Mouse (Mus musculus) hindbrain, embryonic 15.5 days (tissue): ENCODE results near the gene Srms. TPM values are rescaled to one million over a fixed set of nuclear protein-coding genes. Genes with fewer than 3 reads are reported as not detected.
A peak's percentile ranks its signal among the peaks of the same experiment; 100 is the strongest.

ENCODE experiments used
- ATAC-seq: fragments of 200-750 bp; cut with Nextera tagmentation; 2 replicates; pipeline ENCODE4 v1.8.0; 2017; ENCODE audit warnings: low read depth, moderate number of reproducible peaks, moderate TSS enrichment; ENCODE audit not compliant: low FRiP score
- H3K27ac ChIP-seq: fragments of 300-500 bp; sonication (generic); replicated peaks from 2 replicates; pipeline ENCODE4 v1.5.1; 2015; ENCODE audit warnings: mild to moderate bottlenecking, inconsistent platforms
- H3K27me3 ChIP-seq: fragments of 300-500 bp; sonication (generic); 2 replicates; pipeline ENCODE4 v1.6.1; 2015; ENCODE audit warnings: control low read depth, inconsistent platforms
- H3K36me3 ChIP-seq: fragments of 300-500 bp; sonication (generic); 2 replicates; pipeline ENCODE4 v1.6.1; 2015; ENCODE audit warnings: control low read depth, inconsistent platforms
- H3K4me1 ChIP-seq: fragments of 300-500 bp; sonication (generic); replicated peaks from 2 replicates; pipeline ENCODE4 v1.6.1; 2015; ENCODE audit warnings: control low read depth, inconsistent platforms
- H3K4me2 ChIP-seq: fragments of 300-500 bp; sonication (generic); 2 replicates; pipeline ENCODE4 v1.6.1; 2015; ENCODE audit warnings: moderate library complexity, mild to moderate bottlenecking, inconsistent platforms
- H3K4me3 ChIP-seq: fragments of 300-500 bp; sonication (generic); 2 replicates; pipeline ENCODE4 v1.5.1; 2015; ENCODE audit warnings: mild to moderate bottlenecking, inconsistent platforms
- H3K9ac ChIP-seq: fragments of 300-500 bp; sonication (generic); 2 replicates; pipeline ENCODE4 v1.6.1; 2015; ENCODE audit warnings: inconsistent platforms
- H3K9me3 ChIP-seq: fragments of 300-500 bp; sonication (generic); 2 replicates; pipeline ENCODE4 v1.6.1; 2016; ENCODE audit warnings: control low read depth, inconsistent platforms
- WGBS: fragments of 180-500 bp; shearing (Covaris S2); methylation state at CpG from one replicate; pipeline ENCODE4 v1.1.7; 2015; 5-methylcytosine and 5-hydroxymethylcytosine counted together
- polyA plus RNA-seq: library from polyadenylated mRNA; unstranded; fragments of >200 nt; fragmentation: Nextera tagmentation; extraction: Ambion mirVana; gene quantifications from 2 replicates; pipeline ENCODE4 v1.2.1, GENCODE M21; 2015

Srms gene
- polyA plus RNA-seq, 1 experiment from 2014 or later = 0.18 TPM

- H3K27me3 ChIP-seq = no peaks in the 10 kb centered on the region
- H3K9me3 ChIP-seq = no peaks in the 10 kb centered on the region
- 0 out of 2 replicates have a peak overlapping the region, but pooled peaks have one; percentile 96 for H3K27ac ChIP-seq
- no peak for ATAC-seq
- no peak overlapping the region for H3K9ac ChIP-seq
- peaks cover 6% of the 10 kb centered on the region; the same call in 1 of the 2 replicates for H3K36me3 ChIP-seq
- 75% methylated on average over 2 of the region's 2 CpGs for WGBS
- H3K4me2 ChIP-seq = peak overlapping the region; percentile 69
- H3K4me1 ChIP-seq = peaks cover 17% of the 10 kb centered on the region
- peak overlapping the region; percentile 72 for H3K4me3 ChIP-seq
Observed at GRCm38 (mm10) chr2:181188681-181189080, 24.3 kb downstream of the Srms start.

GRCm38 (mm10) chr2:181187121-181188000 is 25.6 kb downstream of the Srms start, which contains the start of gene Ppdpf:
Gene Ppdpf (plus strand): TSS chr2:181187247.
- Histone ChIP-seq H3K4me1 (peaks cover 17% of the 10 kb centered on the region), H3K27ac (peak within 1 kb of the TSS; percentile 96), H3K27me3 (no peaks in the 10 kb centered on the region), H3K9ac (peak within 1 kb of the TSS; percentile 95), H3K36me3 (peaks cover 6% of the 10 kb centered on the region; the same call in 1 of the 2 replicates), H3K4me3 (peak within 1 kb of the TSS; percentile 72), H3K9me3 (no peaks in the 10 kb centered on the region), H3K4me2 (peak within 1 kb of the TSS; percentile 69)
- peak; percentile 91 for ATAC-seq
- WGBS = under 1% methylated on average over 64 of the region's 64 CpGs

GRCm38 (mm10) chr2:181186635-181187034 is 26.4 kb downstream of the Srms start:
- Histone ChIP-seq H3K9ac (peak overlapping the region; percentile 95), H3K36me3 (peaks cover 6% of the 10 kb centered on the region; the same call in 1 of the 2 replicates), H3K4me2 (peak overlapping the region; percentile 69), H3K9me3 (no peaks in the 10 kb centered on the region), H3K27ac (peak overlapping the region; percentile 96), H3K4me1 (peaks cover 17% of the 10 kb centered on the region), H3K27me3 (no peaks in the 10 kb centered on the region), H3K4me3 (peak overlapping the region; percentile 72)
- peak; percentile 87 for ATAC-seq
- 0% methylated on average over 14 of the region's 14 CpGs for WGBS

- H3K9me3 ChIP-seq = no peaks in the 10 kb centered on the region
- no peak overlapping the region for H3K27ac ChIP-seq
- no peak overlapping the region for H3K4me3 ChIP-seq
- no peaks in the 10 kb centered on the region for H3K27me3 ChIP-seq
- ATAC-seq = no peak
- no peaks in the 10 kb centered on the region for H3K4me1 ChIP-seq
- H3K9ac ChIP-seq = no peak overlapping the region
- H3K4me2 ChIP-seq = no peak overlapping the region
- no peaks in the 10 kb centered on the region for H3K36me3 ChIP-seq
- 84% methylated on average over 6 of the region's 6 CpGs for WGBS
Observed at GRCm38 (mm10) chr2:181180898-181181297, 32.1 kb downstream of the Srms start.

- no peaks in the 10 kb centered on the region for H3K27me3 ChIP-seq
- WGBS = 88% methylated on average over 5 of the region's 5 CpGs
Observed at GRCm38 (mm10) chr2:181178471-181178870, 34.5 kb downstream of the Srms start.

GRCm38 (mm10) chr2:181178015-181178414 is 35.0 kb downstream of the Srms start:
- Histone ChIP-seq H3K27ac (no peak overlapping the region), H3K4me1 (no peaks in the 10 kb centered on the region), H3K4me2 (no peak overlapping the region), H3K27me3 (no peaks in the 10 kb centered on the region), H3K4me3 (no peak overlapping the region), H3K9me3 (no peaks in the 10 kb centered on the region), H3K36me3 (no peaks in the 10 kb centered on the region), H3K9ac (no peak overlapping the region)
- no peak for ATAC-seq
- 72% methylated on average over 3 of the region's 3 CpGs for WGBS

More at GRCm38 (mm10) chr2:181178471-181178870, 34.5 kb downstream of the Srms start:
- no peak overlapping the region for H3K27ac ChIP-seq
- no peaks in the 10 kb centered on the region for H3K9me3 ChIP-seq
- H3K4me2 ChIP-seq = no peak overlapping the region
- H3K36me3 ChIP-seq = no peaks in the 10 kb centered on the region
- no peaks in the 10 kb centered on the region for H3K4me1 ChIP-seq
- ATAC-seq = no peak
- H3K4me3 ChIP-seq = no peak overlapping the region
- H3K9ac ChIP-seq = no peak overlapping the region

GRCm38 (mm10) chr2:181174646-181175045 is 38.3 kb downstream of the Srms start:
- ATAC-seq = no peak
- WGBS = 92% methylated on average over 3 of the region's 3 CpGs

GRCm38 (mm10) chr2:181166469-181166868 is 46.5 kb downstream of the Srms start:
- Histone ChIP-seq H3K4me1 (no peaks in the 10 kb centered on the region), H3K27ac (no peak overlapping the region), H3K4me2 (no peak overlapping the region), H3K4me3 (no peak overlapping the region), H3K9ac (no peak overlapping the region), H3K27me3 (no peaks in the 10 kb centered on the region), H3K9me3 (no peaks in the 10 kb centered on the region), H3K36me3 (no peaks in the 10 kb centered on the region)
- WGBS = 86% methylated on average over 5 of the region's 5 CpGs
- no peak for ATAC-seq

More at GRCm38 (mm10) chr2:181174646-181175045, 38.3 kb downstream of the Srms start:
- Histone ChIP-seq H3K4me2 (no peak overlapping the region), H3K4me3 (no peak overlapping the region), H3K9ac (no peak overlapping the region), H3K4me1 (no peaks in the 10 kb centered on the region), H3K9me3 (no peaks in the 10 kb centered on the region), H3K27ac (no peak overlapping the region), H3K27me3 (no peaks in the 10 kb centered on the region), H3K36me3 (no peaks in the 10 kb centered on the region)

- H3K4me2 ChIP-seq = no peak overlapping the region
- H3K4me3 ChIP-seq = no peak overlapping the region
- H3K27ac ChIP-seq = no peak overlapping the region
- no peak for ATAC-seq
- H3K36me3 ChIP-seq = no peaks in the 10 kb centered on the region
- H3K4me1 ChIP-seq = peaks cover 32% of the 10 kb centered on the region
- 69% methylated on average over 4 of the region's 4 CpGs for WGBS
- no peaks in the 10 kb centered on the region for H3K9me3 ChIP-seq
- no peaks in the 10 kb centered on the region for H3K27me3 ChIP-seq
- H3K9ac ChIP-seq = no peak overlapping the region
Observed at GRCm38 (mm10) chr2:181160821-181161220, 52.2 kb downstream of the Srms start.

GRCm38 (mm10) chr2:181159771-181160170 is 53.2 kb downstream of the Srms start:
- Histone ChIP-seq H3K27ac (peak overlapping the region; percentile 81), H3K4me3 (no peak overlapping the region), H3K27me3 (no peaks in the 10 kb centered on the region), H3K4me1 (peaks cover 43% of the 10 kb centered on the region), H3K9me3 (no peaks in the 10 kb centered on the region), H3K9ac (no peak overlapping the region; the same call in 1 of the 2 replicates), H3K4me2 (peak overlapping the region; percentile 11), H3K36me3 (no peaks in the 10 kb centered on the region)
- WGBS = 0% methylated on average over 2 of the region's 2 CpGs
- peak; percentile 82 for ATAC-seq

- Histone ChIP-seq H3K4me2 (peak overlapping the region; percentile 11; the same call in 1 of the 2 replicates), H3K4me3 (no peak overlapping the region), H3K27ac (peak overlapping the region; percentile 81), H3K4me1 (peaks cover 50% of the 10 kb centered on the region), H3K9me3 (no peaks in the 10 kb centered on the region), H3K9ac (no peak overlapping the region), H3K36me3 (no peaks in the 10 kb centered on the region), H3K27me3 (no peaks in the 10 kb centered on the region)
- 46% methylated on average over 7 of the region's 7 CpGs for WGBS
- no peak for ATAC-seq
Observed at GRCm38 (mm10) chr2:181159091-181159514, 53.9 kb downstream of the Srms start.

GRCm38 (mm10) chr2:181158471-181158870 is 54.5 kb downstream of the Srms start:
- H3K9me3 ChIP-seq = no peaks in the 10 kb centered on the region
- peaks cover 50% of the 10 kb centered on the region for H3K4me1 ChIP-seq
- no peaks in the 10 kb centered on the region for H3K27me3 ChIP-seq
- 92% methylated on average over 2 of the region's 2 CpGs for WGBS
- peaks cover under 1% of the 10 kb centered on the region; the same call in 1 of the 2 replicates for H3K36me3 ChIP-seq
- H3K9ac ChIP-seq = no peak overlapping the region
- no peak for ATAC-seq
- H3K4me3 ChIP-seq = no peak overlapping the region
- H3K4me2 ChIP-seq = no peak overlapping the region
- no peak overlapping the region for H3K27ac ChIP-seq
